In genomic region chr14:79771094-79771535, GRCm38 (mm10) we compare ENCODE assay signal across 8 mouse cellular contexts. TPM values are rescaled to one million over a fixed set of nuclear protein-coding genes. Genes with fewer than 3 reads are reported as not detected.
DNase-seq lines count a peak whose midpoint lies in the region; ATAC-seq and TF ChIP-seq lines count a peak whose summit lies in the region.

Pcdh8 (minus strand) TSS chr14:79771312.

- peak; percentile 79 to 90 for DNase-seq in adrenal gland, adult (ENCODE audit: inconsistent age in 2 of 2, low spot score in 1 of 2)
- peak; percentile 91 to 92 for DNase-seq in cerebellum, postnatal 4 days (ENCODE audit: low spot score in 2 of 2)
- peak; percentile 59 for DNase-seq in gastrocnemius, adult 2 months
- DNase-seq in left cerebral cortex, adult 11 months (ENCODE audit: low spot score) = peak; percentile 73
- DNase-seq in lung, postnatal 10 days = peak; percentile 75
- peak; percentile 83 for DNase-seq in retina, postnatal 7 days (ENCODE audit: low read depth, low spot score)

- H3K36me3 ChIP-seq in hindbrain, embryonic 16.5 days (ENCODE audit: control insufficient read depth, insufficient read depth, low read length) = no peaks in the 10 kb centered on the region

- peak within 1 kb of the TSS; percentile 63 for H3K4me3 ChIP-seq in gastrocnemius, adult 2 months
- peak within 1 kb of the TSS; percentile 52 for H3K4me3 ChIP-seq in hindbrain, embryonic 16.5 days (ENCODE audit: low read length)

- WGBS in hindbrain, embryonic 16.5 days = under 1% methylated on average over 26 of the region's 30 CpGs

- no peaks in the 10 kb centered on the region for H3K9me3 ChIP-seq in hindbrain, embryonic 16.5 days (ENCODE audit: control insufficient read depth, low read length)

- no peak for TF ChIP-seq CTCF in gastrocnemius, adult 2 months (IDR thresholded peaks at IDR 0.05)

- peak within 1 kb of the TSS; percentile 72 for H3K9ac ChIP-seq in hindbrain, embryonic 16.5 days (ENCODE audit: low read depth, low read length)

- no peak within 1 kb of the TSS for H3K27ac ChIP-seq in gastrocnemius, adult 2 months
- peak within 1 kb of the TSS; percentile 86 for H3K27ac ChIP-seq in hindbrain, embryonic 16.5 days (ENCODE audit: low read depth, low read length)

- peaks cover 42% of the 10 kb centered on the region for H3K4me1 ChIP-seq in hindbrain, embryonic 16.5 days (ENCODE audit: control insufficient read depth, insufficient read depth, low read depth, low read length)

- ATAC-seq in hindbrain, embryonic 16.5 days = peak; percentile 93
- no peak for ATAC-seq in inflammation-experienced regulatory T-cells, adult 6 months

- intact Hi-C loops in gastrocnemius, adult 2 months (cut with DNase I) = loop anchor here (10.0 kb wide), 1 partner anchor 444 kb away; no protein-coding TSS in a partner anchor

- H3K27me3 ChIP-seq in hindbrain, embryonic 16.5 days (replicated peaks; ENCODE audit: control insufficient read depth, insufficient read depth, low read length) = peaks cover 8% of the 10 kb centered on the region

- H3K4me2 ChIP-seq in hindbrain, embryonic 16.5 days (ENCODE audit: low read length) = peak within 1 kb of the TSS; percentile 88

RNA-seq across cellular contexts. Expression of gene Pcdh8, which starts in this region (rescaled TPM):
- not detected for total RNA-seq in gastrocnemius, adult 2 months (2021)
- polyA plus RNA-seq in hindbrain, embryonic 16.5 days (2015; fragmentation: Nextera tagmentation; extraction: Ambion mirVana) = 35.7 and 42.8 TPM in 2 replicates
- polyA plus RNA-seq in inflammation-experienced regulatory T-cells, adult 6 months (2017; shearing (Covaris generic)) = not detected

Comparison
In these comparisons a context has a peak if more than half of its experiments do, and no peak if none do; other contexts are left out.
1. RNA of gene Pcdh8 (polyA plus RNA-seq): 35.7 to 42.8 TPM in hindbrain, embryonic 16.5 days; not detected in inflammation-experienced regulatory T-cells, adult 6 months; every median in the first group is over 10 times any median in the second.
2. Peak in DNase-seq and H3K4me3 ChIP-seq in gastrocnemius, adult 2 months; RNA of the gene not detected or under 1 TPM.
3. Peak in every context shown above with its lines, with median percentiles within 50 percentile points of each other: DNase-seq.